Mouse (Mus musculus): ENCODE data around the gene Tmed11.

DNA sequence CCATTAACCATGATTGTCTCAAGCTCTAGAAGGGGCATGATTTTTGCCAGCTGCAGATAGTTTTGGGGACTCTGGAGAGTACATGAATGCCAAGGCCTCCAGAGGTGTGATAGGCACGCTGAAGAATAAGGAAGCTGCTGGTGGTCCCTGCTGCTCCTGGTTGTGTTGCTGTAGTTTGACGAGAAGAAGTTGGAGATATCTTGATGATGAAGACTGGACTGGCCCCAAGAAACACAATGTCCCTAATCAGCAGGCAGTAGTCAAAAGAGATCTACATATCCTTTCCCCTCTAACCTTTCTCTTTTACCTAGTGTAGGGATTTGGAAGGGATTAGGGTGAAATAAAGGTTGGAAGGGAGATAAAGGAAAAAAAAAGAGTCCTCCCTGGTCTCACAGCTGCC, 52.6 kb downstream of the Tmed11 start:
- TF ChIP-seq CTCF (IDR thresholded peaks at IDR 0.05; ENCODE audit: control insufficient read depth, insufficient read depth, low read length), result no peak
- TF ChIP-seq POLR2A (IDR thresholded peaks at IDR 0.05; ENCODE audit: borderline replicate concordance, control insufficient read depth, low read depth, low read length), result no peak
